Mouse (Mus musculus): Measurements from ENCODE around the gene Ush2a. TPM values are rescaled to one million over a fixed set of nuclear protein-coding genes. Genes with fewer than 3 reads are reported as not detected.

Gene Ush2a
- polyA plus RNA-seq, 1 experiment from 2014 or later: not detected

DNA sequence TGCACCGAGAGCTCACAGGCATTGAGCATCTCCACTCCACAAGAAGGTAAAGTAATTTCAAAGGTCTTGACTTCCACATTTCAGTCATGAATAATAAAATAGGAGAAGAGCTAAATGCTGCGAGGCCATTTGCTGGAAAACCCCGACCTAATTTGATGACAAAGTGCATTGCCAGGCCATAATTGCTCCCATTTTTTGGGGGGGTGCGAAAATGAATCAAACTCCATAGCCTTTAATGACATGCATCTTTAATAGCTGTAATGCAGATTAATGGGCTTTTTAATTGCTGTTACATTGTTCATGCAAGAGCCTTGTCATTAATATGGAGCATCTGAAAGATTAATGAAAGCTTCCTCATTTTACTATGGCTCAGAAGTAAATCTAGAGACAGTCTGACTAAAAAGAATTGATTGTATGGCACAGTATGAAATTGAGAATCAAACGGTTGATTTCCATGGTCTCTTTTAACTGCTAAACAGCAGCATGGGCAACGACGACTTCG lies 314.5 kb downstream of the Ush2a start:
- Histone ChIP-seq H3K36me3 (ENCODE audit: insufficient read depth) (no peaks in the 10 kb centered on the region), H3K4me3 (ENCODE audit: low read depth, low read length) (no peak overlapping the region), H3K27me3 (ENCODE audit: insufficient read depth, low read length) (no peaks in the 10 kb centered on the region), H3K9ac (no peak overlapping the region), H3K4me1 (ENCODE audit: insufficient read depth) (no peaks in the 10 kb centered on the region), H3K4me2 (no peak overlapping the region), H3K9me3 (ENCODE audit: low read depth, low read length) (no peaks in the 10 kb centered on the region), H3K27ac (ENCODE audit: low read depth) (no peak overlapping the region)
- DNase-seq: no peak
- 80% methylated on average over 8 of the region's 8 CpGs for WGBS
- no peak for ATAC-seq (ENCODE audit: insufficient read depth)
- TF ChIP-seq CTCF (IDR thresholded peaks at IDR 0.05; ENCODE audit: low read depth): no peak

DNA sequence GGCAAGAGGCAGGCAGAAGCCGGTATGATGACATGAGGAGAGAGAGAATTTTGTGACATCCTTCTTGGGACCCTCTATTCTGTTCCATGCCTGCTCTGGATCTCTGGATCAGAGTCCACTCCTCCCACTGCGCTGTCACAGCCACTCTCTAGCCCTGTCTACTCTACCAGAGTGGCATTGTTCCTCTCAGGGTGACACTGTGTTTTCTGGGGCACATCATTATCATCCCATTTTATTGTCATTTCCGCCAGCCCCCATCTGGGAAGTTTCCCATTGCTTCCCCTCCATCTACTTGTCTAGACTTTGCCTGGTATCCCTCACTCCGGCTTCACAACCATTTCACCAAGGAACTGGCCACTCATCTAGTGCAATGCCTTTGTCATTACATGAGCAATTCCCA lies 315.6 kb downstream of the Ush2a start:
- Histone ChIP-seq H3K4me1 (ENCODE audit: insufficient read depth) (no peaks in the 10 kb centered on the region), H3K9ac (no peak overlapping the region), H3K27me3 (ENCODE audit: insufficient read depth, low read length) (no peaks in the 10 kb centered on the region), H3K9me3 (ENCODE audit: low read depth, low read length) (no peaks in the 10 kb centered on the region), H3K4me3 (ENCODE audit: low read depth, low read length) (no peak overlapping the region), H3K27ac (ENCODE audit: low read depth) (no peak overlapping the region), H3K4me2 (no peak overlapping the region), H3K36me3 (ENCODE audit: insufficient read depth) (no peaks in the 10 kb centered on the region)
- DNase-seq: no peak
- 77% methylated on average over 4 of the region's 4 CpGs for WGBS
- no peak for TF ChIP-seq CTCF (IDR thresholded peaks at IDR 0.05; ENCODE audit: low read depth)
- ATAC-seq (ENCODE audit: insufficient read depth): no peak

DNA sequence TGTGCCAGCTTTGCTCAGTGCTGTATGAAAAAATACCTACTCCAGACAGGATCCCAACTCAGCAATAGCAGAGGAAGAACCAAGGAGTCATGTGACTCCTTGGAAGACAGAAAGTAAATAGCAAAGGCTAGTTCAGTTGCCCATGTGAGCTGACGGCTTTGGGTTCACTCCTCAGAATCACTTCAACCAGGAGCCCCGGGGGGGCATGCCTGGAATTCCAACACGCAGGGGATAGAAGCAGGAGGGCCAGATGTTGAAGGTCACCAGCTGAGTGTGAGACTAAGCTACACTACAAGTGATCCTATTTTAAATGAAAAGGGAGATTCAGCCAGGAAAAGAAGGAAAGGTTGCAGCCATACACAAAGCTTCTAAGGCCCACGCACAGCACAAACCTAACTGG lies 319.3 kb downstream of the Ush2a start:
- Histone ChIP-seq H3K27ac (ENCODE audit: low read depth) (no peak overlapping the region), H3K27me3 (ENCODE audit: insufficient read depth, low read length) (no peaks in the 10 kb centered on the region), H3K36me3 (ENCODE audit: insufficient read depth) (no peaks in the 10 kb centered on the region), H3K4me2 (no peak overlapping the region), H3K9me3 (ENCODE audit: low read depth, low read length) (no peaks in the 10 kb centered on the region), H3K9ac (no peak overlapping the region), H3K4me3 (ENCODE audit: low read depth, low read length) (no peak overlapping the region), H3K4me1 (ENCODE audit: insufficient read depth) (no peaks in the 10 kb centered on the region)
- 29% methylated on average over 4 of the region's 4 CpGs for WGBS
- ATAC-seq (ENCODE audit: insufficient read depth) (no peak), DNase-seq (no peak)
- TF ChIP-seq CTCF (IDR thresholded peaks at IDR 0.05; ENCODE audit: low read depth): no peak

DNA sequence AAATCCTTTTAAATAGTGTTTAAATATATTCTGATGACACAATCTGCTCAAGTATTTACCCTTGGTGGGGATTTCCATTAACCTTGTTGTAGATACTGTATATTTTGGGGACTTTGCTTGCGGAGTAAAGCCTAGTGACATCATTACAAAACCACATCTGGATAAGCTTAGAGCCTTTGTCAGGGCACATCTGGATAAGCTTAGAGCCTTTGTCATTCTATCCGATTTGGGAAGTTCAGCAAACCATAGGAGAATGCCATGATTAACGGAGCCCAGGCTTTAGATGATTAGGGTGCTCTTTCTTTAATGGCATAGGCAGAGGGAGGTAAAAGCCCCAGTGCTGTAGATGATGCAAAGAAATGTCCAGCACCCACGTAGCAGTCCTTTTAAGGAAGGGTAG lies 333.4 kb downstream of the Ush2a start:
- DNase-seq (no peak), ATAC-seq (ENCODE audit: insufficient read depth) (no peak)
- no peaks in the 10 kb centered on the region for H3K9me3 ChIP-seq (ENCODE audit: low read depth, low read length)
- H3K27me3 ChIP-seq (ENCODE audit: insufficient read depth, low read length): no peaks in the 10 kb centered on the region
- H3K4me3 ChIP-seq (ENCODE audit: low read depth, low read length): no peak overlapping the region
- no peaks in the 10 kb centered on the region for H3K36me3 ChIP-seq (ENCODE audit: insufficient read depth)
- no peak overlapping the region for H3K27ac ChIP-seq (ENCODE audit: low read depth)
- 70% methylated on average over 4 of the region's 4 CpGs for WGBS
- no peak overlapping the region for H3K9ac ChIP-seq
- H3K4me1 ChIP-seq (ENCODE audit: insufficient read depth): no peaks in the 10 kb centered on the region
- H3K4me2 ChIP-seq: no peak overlapping the region
- TF ChIP-seq CTCF (IDR thresholded peaks at IDR 0.05; ENCODE audit: low read depth): no peak

DNA sequence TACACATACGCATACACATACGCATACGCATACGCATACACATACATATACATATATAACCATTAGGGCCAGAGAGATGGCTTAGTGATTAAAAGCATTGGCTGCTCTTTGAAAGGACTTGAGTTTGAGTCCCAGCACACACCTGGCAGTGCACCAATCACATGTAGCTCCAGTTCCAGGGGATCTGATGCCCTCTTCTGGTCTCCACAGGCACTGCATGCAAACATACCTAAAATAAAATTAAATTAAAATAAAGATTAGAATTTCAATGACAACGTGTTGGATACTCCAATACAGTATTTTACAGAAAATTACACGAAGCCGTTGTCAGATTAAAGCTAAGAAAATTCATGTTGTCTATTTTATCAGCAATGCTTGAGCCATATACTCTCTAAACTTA lies 336.2 kb downstream of the Ush2a start:
- H3K4me3 ChIP-seq (ENCODE audit: low read depth, low read length): no peak overlapping the region
- H3K9me3 ChIP-seq (ENCODE audit: low read depth, low read length): no peaks in the 10 kb centered on the region
- H3K27ac ChIP-seq (ENCODE audit: low read depth): no peak overlapping the region
- H3K4me2 ChIP-seq: no peak overlapping the region
- H3K27me3 ChIP-seq (ENCODE audit: insufficient read depth, low read length): no peaks in the 10 kb centered on the region
- 87% methylated on average over 7 of the region's 7 CpGs for WGBS
- H3K4me1 ChIP-seq (ENCODE audit: insufficient read depth): no peaks in the 10 kb centered on the region
- H3K36me3 ChIP-seq (ENCODE audit: insufficient read depth): no peaks in the 10 kb centered on the region
- no peak for ATAC-seq (ENCODE audit: insufficient read depth)
- peak; percentile 29 for TF ChIP-seq CTCF (IDR thresholded peaks at IDR 0.05; ENCODE audit: low read depth)
- no peak overlapping the region for H3K9ac ChIP-seq
- no peak for DNase-seq

DNA sequence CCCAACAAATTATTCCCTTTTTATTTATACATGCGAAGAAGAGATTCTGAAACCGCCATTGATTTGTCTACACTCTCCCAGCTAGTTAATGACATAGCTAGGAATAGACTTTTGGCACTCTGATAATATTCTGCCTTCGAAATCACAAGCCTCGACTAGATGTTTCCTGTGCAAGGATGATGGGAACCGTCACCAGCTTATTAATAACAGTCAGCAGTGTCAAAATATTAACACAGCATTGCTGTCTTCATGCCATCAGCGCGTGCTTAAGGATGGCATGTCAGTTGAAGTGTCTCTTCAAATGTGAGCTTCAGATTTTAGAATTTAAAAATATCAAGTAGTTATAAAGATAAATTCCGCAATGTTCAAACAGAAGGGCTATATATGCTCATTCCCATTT lies 337.3 kb downstream of the Ush2a start:
- Histone ChIP-seq H3K4me2 (no peak overlapping the region), H3K9me3 (ENCODE audit: low read depth, low read length) (no peaks in the 10 kb centered on the region), H3K27ac (ENCODE audit: low read depth) (no peak overlapping the region), H3K9ac (no peak overlapping the region), H3K4me1 (ENCODE audit: insufficient read depth) (no peaks in the 10 kb centered on the region), H3K4me3 (ENCODE audit: low read depth, low read length) (no peak overlapping the region), H3K27me3 (ENCODE audit: insufficient read depth, low read length) (no peaks in the 10 kb centered on the region), H3K36me3 (ENCODE audit: insufficient read depth) (no peaks in the 10 kb centered on the region)
- ATAC-seq (ENCODE audit: insufficient read depth) (no peak), DNase-seq (no peak)
- no peak for TF ChIP-seq CTCF (IDR thresholded peaks at IDR 0.05; ENCODE audit: low read depth)
- 68% methylated on average over 8 of the region's 8 CpGs for WGBS

DNA sequence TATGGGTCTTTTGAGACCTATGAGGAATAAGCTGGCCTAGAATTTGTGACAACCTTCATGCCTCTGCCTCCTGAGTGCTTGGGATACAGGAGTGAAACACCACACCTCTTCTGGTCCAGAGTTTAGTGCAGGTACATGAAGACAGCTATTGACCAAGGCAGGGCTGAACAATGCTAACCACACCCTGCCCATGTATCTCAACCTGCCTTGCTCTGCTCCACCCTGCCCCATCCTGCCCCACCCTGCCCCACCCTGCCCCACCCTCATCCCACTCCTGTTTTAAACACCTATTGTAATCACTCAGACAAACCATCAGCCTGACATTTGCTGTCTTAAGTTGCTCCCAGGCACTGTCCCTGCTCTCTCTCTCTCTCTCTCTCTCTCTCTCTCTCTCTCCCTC lies 344.6 kb downstream of the Ush2a start:
- H3K27ac ChIP-seq (ENCODE audit: low read depth): no peak overlapping the region
- H3K36me3 ChIP-seq (ENCODE audit: insufficient read depth): no peaks in the 10 kb centered on the region
- H3K27me3 ChIP-seq (ENCODE audit: insufficient read depth, low read length): no peaks in the 10 kb centered on the region
- no peaks in the 10 kb centered on the region for H3K9me3 ChIP-seq (ENCODE audit: low read depth, low read length)
- no peak overlapping the region for H3K4me3 ChIP-seq (ENCODE audit: low read depth, low read length)
- TF ChIP-seq CTCF (IDR thresholded peaks at IDR 0.05; ENCODE audit: low read depth): no peak
- ATAC-seq (ENCODE audit: insufficient read depth): no peak
- no peak overlapping the region for H3K9ac ChIP-seq
- no peaks in the 10 kb centered on the region for H3K4me1 ChIP-seq (ENCODE audit: insufficient read depth)
- no peak for DNase-seq
- no peak overlapping the region for H3K4me2 ChIP-seq

DNA sequence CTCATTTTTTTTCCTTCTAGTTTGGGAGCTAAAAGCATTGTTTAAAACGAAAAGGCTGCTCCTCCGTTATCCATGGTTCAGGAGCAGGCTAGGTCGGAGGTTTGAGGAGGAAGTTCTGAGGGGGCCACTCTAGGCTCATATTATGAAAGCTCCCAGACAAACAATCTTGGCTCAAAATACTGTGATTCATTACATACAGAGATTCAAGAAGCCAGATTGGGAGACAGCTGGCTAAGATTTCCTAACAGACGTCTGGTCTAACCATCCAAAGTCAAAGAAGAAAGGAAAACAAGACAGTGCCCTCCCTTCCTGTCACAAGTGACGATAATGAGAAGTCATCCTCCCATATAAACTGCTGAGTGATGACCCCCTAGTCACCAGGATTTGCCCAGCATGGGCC lies 354.7 kb downstream of the Ush2a start:
- no peaks in the 10 kb centered on the region for H3K4me1 ChIP-seq (ENCODE audit: insufficient read depth)
- 48% methylated on average over 5 of the region's 5 CpGs for WGBS
- H3K9me3 ChIP-seq (ENCODE audit: low read depth, low read length): no peaks in the 10 kb centered on the region
- no peak for ATAC-seq (ENCODE audit: insufficient read depth)
- no peak overlapping the region for H3K27ac ChIP-seq (ENCODE audit: low read depth)
- H3K9ac ChIP-seq: no peak overlapping the region
- TF ChIP-seq CTCF (IDR thresholded peaks at IDR 0.05; ENCODE audit: low read depth): no peak
- DNase-seq: peak; percentile 15
- no peak overlapping the region for H3K4me2 ChIP-seq
- no peaks in the 10 kb centered on the region for H3K27me3 ChIP-seq (ENCODE audit: insufficient read depth, low read length)
- no peak overlapping the region for H3K4me3 ChIP-seq (ENCODE audit: low read depth, low read length)
- no peaks in the 10 kb centered on the region for H3K36me3 ChIP-seq (ENCODE audit: insufficient read depth)

Data from lung, embryonic 14.5 days (tissue).